Mouse (Mus musculus) limb, embryonic 13.5 days (tissue): ENCODE data around the gene Slc39a11. TPM values are rescaled to one million over a fixed set of nuclear protein-coding genes. Genes with fewer than 3 reads are reported as not detected.

ENCODE experiments used
- ATAC-seq: fragments of 200-750 bp; cut with Nextera tagmentation; 2 replicates; pipeline ENCODE4 v1.8.0; 2017; ENCODE audit warnings: low read depth, moderate number of reproducible peaks, moderate TSS enrichment; ENCODE audit not compliant: low FRiP score
- H3K27ac ChIP-seq: fragments of 300-500 bp; sonication (generic); 2 replicates; pipeline ENCODE4 v1.5.1; 2015; ENCODE audit warnings: inconsistent platforms, mild to moderate bottlenecking, moderate library complexity
- H3K27me3 ChIP-seq: fragments of 300-500 bp; sonication (generic); 2 replicates; pipeline ENCODE4 v1.6.1; 2015; ENCODE audit warnings: mild to moderate bottlenecking, inconsistent platforms
- H3K36me3 ChIP-seq: fragments of 300-500 bp; sonication (generic); 2 replicates; pipeline ENCODE4 v1.6.1; 2015; ENCODE audit warnings: inconsistent platforms, mild to moderate bottlenecking, moderate library complexity
- H3K4me1 ChIP-seq: fragments of 300-500 bp; sonication (generic); 2 replicates; pipeline ENCODE4 v1.6.1; 2015; ENCODE audit warnings: inconsistent platforms
- H3K4me2 ChIP-seq: fragments of 300-500 bp; sonication (generic); replicated peaks from 2 replicates; pipeline ENCODE4 v1.6.1; 2015; ENCODE audit warnings: inconsistent platforms, mild to moderate bottlenecking, moderate library complexity
- H3K4me3 ChIP-seq: fragments of 300-500 bp; sonication (generic); 2 replicates; pipeline ENCODE4 v1.5.1; 2015; ENCODE audit warnings: moderate library complexity, mild to moderate bottlenecking, inconsistent platforms
- H3K9ac ChIP-seq: fragments of 300-500 bp; sonication (generic); 2 replicates; pipeline ENCODE4 v1.6.1; 2015; ENCODE audit warnings: mild to moderate bottlenecking, inconsistent platforms
- H3K9me3 ChIP-seq: fragments of 300-500 bp; sonication (generic); 2 replicates; pipeline ENCODE4 v1.6.1; 2016; ENCODE audit warnings: inconsistent platforms
- WGBS: fragments of 180-500 bp; shearing (Covaris S2); methylation state at CpG from one replicate; pipeline ENCODE4 v1.1.7; 2015; 5-methylcytosine and 5-hydroxymethylcytosine counted together
- polyA plus RNA-seq: library from polyadenylated mRNA; unstranded; fragments of >200 nt; fragmentation: Nextera tagmentation; extraction: Ambion mirVana; gene quantifications from 2 replicates; pipeline ENCODE4 v1.2.1, GENCODE M21; 2015

Slc39a11 gene
- polyA plus RNA-seq, 1 experiment from 2014 or later = 26.4 TPM

GRCm38 (mm10) chr11:113484037-113484436 lies 165.8 kb downstream of the Slc39a11 start:
- no peaks in the 10 kb centered on the region for H3K9me3 ChIP-seq
- H3K4me2 ChIP-seq = no peak overlapping the region
- H3K4me3 ChIP-seq = no peak overlapping the region
- WGBS = 86% methylated on average over 10 of the region's 10 CpGs
- no peak overlapping the region for H3K27ac ChIP-seq
- no peaks in the 10 kb centered on the region for H3K36me3 ChIP-seq
- no peaks in the 10 kb centered on the region for H3K27me3 ChIP-seq
- no peak for ATAC-seq
- no peak overlapping the region for H3K9ac ChIP-seq
- peaks cover 6% of the 10 kb centered on the region for H3K4me1 ChIP-seq

GRCm38 (mm10) chr11:113477550-113477949 lies 172.3 kb downstream of the Slc39a11 start:
- no peaks in the 10 kb centered on the region for H3K36me3 ChIP-seq
- H3K9me3 ChIP-seq = no peaks in the 10 kb centered on the region
- 78% methylated on average over 9 of the region's 9 CpGs for WGBS
- H3K4me2 ChIP-seq = no peak overlapping the region
- H3K27me3 ChIP-seq = no peaks in the 10 kb centered on the region
- H3K4me3 ChIP-seq = no peak overlapping the region
- no peak overlapping the region for H3K9ac ChIP-seq
- H3K4me1 ChIP-seq = peaks cover 7% of the 10 kb centered on the region; the same call in 1 of the 2 replicates
- no peak for ATAC-seq
- H3K27ac ChIP-seq = no peak overlapping the region

GRCm38 (mm10) chr11:113476720-113477119 lies 173.2 kb downstream of the Slc39a11 start:
- no peak overlapping the region for H3K4me2 ChIP-seq

GRCm38 (mm10) chr11:113475491-113475890 lies 174.4 kb downstream of the Slc39a11 start:
- H3K9ac ChIP-seq = no peak overlapping the region
- H3K4me3 ChIP-seq = no peak overlapping the region
- peaks cover 11% of the 10 kb centered on the region; the same call in 1 of the 2 replicates for H3K4me1 ChIP-seq
- H3K27ac ChIP-seq = no peak overlapping the region
- no peaks in the 10 kb centered on the region for H3K36me3 ChIP-seq
- 80% methylated on average over 5 of the region's 5 CpGs for WGBS
- ATAC-seq = no peak
- H3K27me3 ChIP-seq = no peaks in the 10 kb centered on the region
- no peaks in the 10 kb centered on the region for H3K9me3 ChIP-seq
- no peak overlapping the region for H3K4me2 ChIP-seq

More at GRCm38 (mm10) chr11:113476720-113477119, 173.2 kb downstream of the Slc39a11 start:
- Histone ChIP-seq H3K9me3 (no peaks in the 10 kb centered on the region), H3K27me3 (no peaks in the 10 kb centered on the region), H3K36me3 (no peaks in the 10 kb centered on the region), H3K9ac (no peak overlapping the region), H3K27ac (no peak overlapping the region), H3K4me1 (peaks cover 7% of the 10 kb centered on the region; the same call in 1 of the 2 replicates), H3K4me3 (no peak overlapping the region)
- ATAC-seq = no peak
- 75% methylated on average over 9 of the region's 9 CpGs for WGBS

GRCm38 (mm10) chr11:113473998-113474534 lies 175.8 kb downstream of the Slc39a11 start:
- 77% methylated on average over 7 of the region's 7 CpGs for WGBS
- Histone ChIP-seq H3K27ac (no peak overlapping the region), H3K4me3 (no peak overlapping the region), H3K27me3 (no peaks in the 10 kb centered on the region), H3K9ac (no peak overlapping the region), H3K9me3 (no peaks in the 10 kb centered on the region), H3K36me3 (no peaks in the 10 kb centered on the region), H3K4me2 (no peak overlapping the region), H3K4me1 (peaks cover 21% of the 10 kb centered on the region)
- ATAC-seq = no peak

GRCm38 (mm10) chr11:113471936-113472335 lies 177.9 kb downstream of the Slc39a11 start:
- no peak for ATAC-seq

GRCm38 (mm10) chr11:113469919-113470785 lies 179.7 kb downstream of the Slc39a11 start:
- no peaks in the 10 kb centered on the region for H3K9me3 ChIP-seq
- no peak overlapping the region for H3K4me3 ChIP-seq
- H3K27ac ChIP-seq = no peak overlapping the region
- H3K36me3 ChIP-seq = no peaks in the 10 kb centered on the region
- no peak for ATAC-seq
- H3K4me2 ChIP-seq = no peak overlapping the region
- no peak overlapping the region for H3K9ac ChIP-seq
- WGBS = 64% methylated on average over 17 of the region's 17 CpGs
- H3K4me1 ChIP-seq = peaks cover 21% of the 10 kb centered on the region
- no peaks in the 10 kb centered on the region for H3K27me3 ChIP-seq

More at GRCm38 (mm10) chr11:113471936-113472335, 177.9 kb downstream of the Slc39a11 start:
- Histone ChIP-seq H3K4me3 (no peak overlapping the region), H3K36me3 (no peaks in the 10 kb centered on the region), H3K4me2 (no peak overlapping the region), H3K27me3 (no peaks in the 10 kb centered on the region), H3K27ac (no peak overlapping the region), H3K4me1 (peaks cover 21% of the 10 kb centered on the region), H3K9me3 (no peaks in the 10 kb centered on the region), H3K9ac (no peak overlapping the region)
- 91% methylated on average over 9 of the region's 9 CpGs for WGBS

GRCm38 (mm10) chr11:113468016-113468415 lies 181.9 kb downstream of the Slc39a11 start:
- H3K27ac ChIP-seq = no peak overlapping the region
- H3K36me3 ChIP-seq = no peaks in the 10 kb centered on the region
- ATAC-seq = no peak
- H3K9ac ChIP-seq = no peak overlapping the region
- H3K4me3 ChIP-seq = no peak overlapping the region
- 73% methylated on average over 10 of the region's 10 CpGs for WGBS
- H3K27me3 ChIP-seq = no peaks in the 10 kb centered on the region
- no peak overlapping the region for H3K4me2 ChIP-seq
- peaks cover 14% of the 10 kb centered on the region for H3K4me1 ChIP-seq
- no peaks in the 10 kb centered on the region for H3K9me3 ChIP-seq

GRCm38 (mm10) chr11:113467313-113467811 lies 182.5 kb downstream of the Slc39a11 start:
- Histone ChIP-seq H3K36me3 (no peaks in the 10 kb centered on the region), H3K4me3 (no peak overlapping the region), H3K27ac (no peak overlapping the region), H3K4me2 (no peak overlapping the region), H3K9me3 (no peaks in the 10 kb centered on the region), H3K4me1 (peaks cover 14% of the 10 kb centered on the region), H3K27me3 (no peaks in the 10 kb centered on the region), H3K9ac (no peak overlapping the region)
- WGBS = 91% methylated on average over 12 of the region's 12 CpGs
- no peak for ATAC-seq

- Histone ChIP-seq H3K4me3 (no peak overlapping the region), H3K4me1 (peaks cover 20% of the 10 kb centered on the region), H3K9me3 (peaks cover 11% of the 10 kb centered on the region), H3K27ac (no peak overlapping the region), H3K9ac (no peak overlapping the region), H3K27me3 (no peaks in the 10 kb centered on the region), H3K4me2 (no peak overlapping the region), H3K36me3 (no peaks in the 10 kb centered on the region)
- 62% methylated on average over 2 of the region's 2 CpGs for WGBS
- ATAC-seq = 0 out of 2 replicates have a peak, but pooled peaks have one; percentile 51
These were observed 189.8 kb downstream of the Slc39a11 start for GRCm38 (mm10) chr11:113460118-113460517.

GRCm38 (mm10) chr11:113458582-113459210 lies 191.2 kb downstream of the Slc39a11 start:
- peak overlapping the region; percentile 21 for H3K4me2 ChIP-seq
- ATAC-seq = peak; percentile 22; the same call in 1 of the 2 replicates
- H3K4me1 ChIP-seq = peaks cover 23% of the 10 kb centered on the region
- WGBS = 54% methylated on average over 15 of the region's 15 CpGs
- peaks cover 11% of the 10 kb centered on the region for H3K9me3 ChIP-seq
- no peak overlapping the region for H3K9ac ChIP-seq
- H3K4me3 ChIP-seq = no peak overlapping the region
- no peaks in the 10 kb centered on the region for H3K36me3 ChIP-seq
- no peaks in the 10 kb centered on the region for H3K27me3 ChIP-seq
- no peak overlapping the region for H3K27ac ChIP-seq
